Mouse (Mus musculus): ENCODE measurements around the gene Mgat2. TPM values are rescaled to one million over a fixed set of nuclear protein-coding genes. Genes with fewer than 3 reads are reported as not detected.

The Mgat2 gene
- total RNA-seq, 2 experiments from 2014 or later = 36.0 to 40.1 TPM

- no peak for DNase-seq
- intact Hi-C loops (cut with DNase I) = no loop called here
Measured at GRCm38 (mm10) chr12:69175975-69176374, 8.0 kb upstream of the Mgat2 start.

DNA sequence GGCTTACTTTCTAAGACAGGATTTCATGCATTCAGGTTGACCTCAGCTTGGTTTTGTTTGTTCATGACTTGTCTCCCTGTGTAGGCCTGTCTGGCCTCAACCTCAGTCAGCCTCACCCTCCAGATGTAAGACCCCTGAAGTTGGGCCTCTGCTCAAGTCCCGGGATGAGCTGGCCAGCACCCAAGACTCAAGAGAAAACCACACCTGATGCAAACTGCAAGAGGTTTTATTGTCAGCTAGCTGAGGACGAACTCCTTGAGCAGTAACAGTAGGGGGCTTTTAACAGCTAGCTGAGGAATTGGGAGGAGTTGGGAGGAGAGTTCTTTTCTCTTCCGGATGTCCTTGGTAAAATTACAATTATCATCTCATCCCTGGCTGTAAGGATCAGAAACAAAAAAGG, 6.4 kb upstream of the Mgat2 start:
- DNase-seq = no peak
- intact Hi-C loops (cut with DNase I) = no loop called here

DNA sequence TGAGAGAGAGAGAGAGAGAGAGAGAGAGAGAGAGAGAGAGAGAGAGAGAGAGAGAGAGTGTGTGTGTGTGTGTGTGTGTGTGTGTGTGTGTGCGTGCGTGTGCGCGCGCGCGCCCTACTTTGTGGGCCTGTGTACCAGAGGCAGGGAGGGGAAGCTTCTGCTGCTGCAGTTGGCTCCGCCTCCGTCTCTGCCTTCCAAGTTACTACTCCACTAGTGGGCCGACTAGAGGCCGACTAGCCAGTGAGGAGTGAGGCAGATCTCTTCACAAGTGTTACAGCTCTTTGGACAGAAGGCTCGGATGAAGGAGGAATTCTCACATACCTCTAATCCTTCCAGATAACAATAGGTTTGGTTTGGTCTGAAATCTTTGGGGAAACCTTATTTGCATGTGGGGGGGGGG, 4.6 kb upstream of the Mgat2 start:
- intact Hi-C loops (cut with DNase I) = no loop called here
- no peak for DNase-seq

DNA sequence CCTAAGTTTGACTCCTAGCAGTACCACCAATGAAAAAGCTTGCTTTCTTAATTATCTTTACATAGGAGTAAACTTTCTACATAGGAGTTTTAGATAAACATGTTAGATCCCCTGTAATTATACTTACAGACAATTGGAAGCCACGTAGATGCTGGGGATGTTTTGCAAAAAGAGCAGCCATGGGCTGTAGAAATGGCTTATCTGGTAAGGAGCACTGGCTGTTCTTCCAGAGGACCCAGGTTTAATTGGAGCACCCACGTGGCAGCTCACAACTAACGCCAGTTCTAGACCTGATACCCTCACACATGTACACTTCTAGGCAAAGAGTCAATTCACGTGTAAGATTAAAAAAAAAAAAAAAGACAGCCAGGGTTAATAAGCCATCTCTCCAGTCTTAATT, 2.2 kb upstream of the Mgat2 start:
- DNase-seq = no peak
- intact Hi-C loops (cut with DNase I) = no loop called here

DNA sequence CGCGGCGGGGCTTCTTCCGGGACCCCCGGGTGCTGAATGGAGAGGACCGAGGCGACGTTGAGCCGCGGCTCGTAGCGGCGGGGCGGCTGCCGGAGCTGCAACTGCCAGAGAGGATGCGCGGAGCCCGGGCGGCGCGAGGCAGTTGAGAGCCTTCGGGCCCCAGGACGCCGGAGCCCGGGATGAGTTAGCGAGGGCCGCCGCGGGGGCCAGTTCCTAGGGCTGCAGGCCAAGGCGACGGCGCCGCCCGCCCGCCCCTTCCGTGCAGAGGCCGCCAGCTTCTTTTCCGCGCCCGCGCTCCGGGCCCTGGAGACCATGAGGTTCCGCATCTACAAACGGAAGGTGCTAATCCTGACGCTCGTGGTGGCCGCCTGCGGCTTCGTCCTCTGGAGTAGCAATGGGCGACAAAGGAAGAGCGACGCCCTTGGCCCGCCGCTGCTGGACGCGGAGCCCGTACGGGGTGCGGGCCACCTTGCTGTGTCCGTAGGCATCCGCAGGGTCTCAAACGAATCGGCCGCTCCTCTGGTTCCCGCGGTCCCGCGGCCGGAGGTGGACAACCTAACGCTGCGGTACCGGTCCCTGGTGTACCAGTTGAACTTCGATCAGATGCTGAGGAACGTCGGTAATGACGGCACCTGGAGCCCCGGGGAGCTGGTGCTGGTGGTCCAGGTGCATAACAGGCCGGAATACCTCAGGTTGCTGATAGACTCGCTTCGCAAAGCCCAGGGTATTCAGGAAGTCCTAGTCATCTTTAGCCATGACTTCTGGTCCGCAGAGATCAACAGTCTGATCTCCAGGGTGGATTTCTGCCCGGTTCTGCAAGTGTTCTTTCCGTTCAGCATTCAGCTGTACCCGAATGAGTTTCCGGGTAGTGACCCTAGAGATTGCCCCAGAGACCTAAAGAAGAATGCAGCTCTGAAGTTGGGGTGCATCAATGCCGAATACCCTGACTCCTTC, 662 bp downstream of the Mgat2 start:
- intact Hi-C loops (cut with DNase I) = no loop called here
- no peak for DNase-seq

GRCm38 (mm10) chr12:69185371-69185770, 1.4 kb downstream of the Mgat2 start:
- intact Hi-C loops (cut with DNase I) = no loop called here
- DNase-seq = no peak

GRCm38 (mm10) chr12:69186811-69187471, 3.0 kb downstream of the Mgat2 start:
- DNase-seq = no peak
- intact Hi-C loops (cut with DNase I) = no loop called here

DNA sequence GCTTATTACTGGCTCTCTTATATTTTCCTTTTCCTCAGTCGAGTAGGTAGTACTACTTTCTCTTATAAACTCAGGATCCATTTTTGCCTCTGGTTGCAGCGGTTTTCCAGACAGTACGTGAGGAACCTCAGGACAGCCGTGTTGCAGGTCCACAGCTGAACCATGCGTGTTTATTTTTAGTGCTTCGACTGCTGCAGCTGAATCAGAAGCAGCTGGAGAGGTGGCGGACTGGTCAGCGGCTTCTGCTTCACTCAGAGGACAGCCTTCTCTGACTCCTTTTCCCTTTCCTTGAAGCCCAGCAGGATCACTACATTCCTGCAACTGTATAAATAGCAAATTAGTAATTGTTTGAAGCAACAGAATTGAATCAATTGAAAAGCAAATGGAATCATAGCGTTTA, 6.1 kb downstream of the Mgat2 start:
- DNase-seq = no peak
- intact Hi-C loops (cut with DNase I) = no loop called here

GRCm38 (mm10) chr12:69190522-69190921, 6.6 kb downstream of the Mgat2 start:
- intact Hi-C loops (cut with DNase I) = no loop called here
- no peak for DNase-seq

- DNase-seq = no peak
- intact Hi-C loops (cut with DNase I) = no loop called here
Measured at GRCm38 (mm10) chr12:69191396-69191795, 7.4 kb downstream of the Mgat2 start.

DNA sequence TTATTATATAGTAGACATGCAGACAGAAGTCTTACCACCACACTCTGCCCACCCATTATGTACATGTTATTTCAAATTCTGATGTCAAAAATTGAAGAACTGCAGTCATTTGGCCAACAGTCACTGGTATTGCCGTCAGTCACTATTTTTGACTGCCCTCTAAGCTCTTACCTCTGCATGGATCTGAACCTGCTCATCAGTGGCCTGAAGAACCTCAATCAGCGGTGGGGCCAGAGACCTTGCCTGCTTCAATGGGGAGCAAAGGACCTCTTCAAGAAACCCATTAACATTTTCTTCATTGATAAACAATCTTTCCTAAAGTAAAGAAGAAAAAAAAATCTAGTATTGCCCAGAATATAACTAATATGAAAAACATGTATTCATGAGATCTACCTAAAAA, 8.7 kb downstream of the Mgat2 start:
- intact Hi-C loops (cut with DNase I) = no loop called here
- no peak for DNase-seq

DNA sequence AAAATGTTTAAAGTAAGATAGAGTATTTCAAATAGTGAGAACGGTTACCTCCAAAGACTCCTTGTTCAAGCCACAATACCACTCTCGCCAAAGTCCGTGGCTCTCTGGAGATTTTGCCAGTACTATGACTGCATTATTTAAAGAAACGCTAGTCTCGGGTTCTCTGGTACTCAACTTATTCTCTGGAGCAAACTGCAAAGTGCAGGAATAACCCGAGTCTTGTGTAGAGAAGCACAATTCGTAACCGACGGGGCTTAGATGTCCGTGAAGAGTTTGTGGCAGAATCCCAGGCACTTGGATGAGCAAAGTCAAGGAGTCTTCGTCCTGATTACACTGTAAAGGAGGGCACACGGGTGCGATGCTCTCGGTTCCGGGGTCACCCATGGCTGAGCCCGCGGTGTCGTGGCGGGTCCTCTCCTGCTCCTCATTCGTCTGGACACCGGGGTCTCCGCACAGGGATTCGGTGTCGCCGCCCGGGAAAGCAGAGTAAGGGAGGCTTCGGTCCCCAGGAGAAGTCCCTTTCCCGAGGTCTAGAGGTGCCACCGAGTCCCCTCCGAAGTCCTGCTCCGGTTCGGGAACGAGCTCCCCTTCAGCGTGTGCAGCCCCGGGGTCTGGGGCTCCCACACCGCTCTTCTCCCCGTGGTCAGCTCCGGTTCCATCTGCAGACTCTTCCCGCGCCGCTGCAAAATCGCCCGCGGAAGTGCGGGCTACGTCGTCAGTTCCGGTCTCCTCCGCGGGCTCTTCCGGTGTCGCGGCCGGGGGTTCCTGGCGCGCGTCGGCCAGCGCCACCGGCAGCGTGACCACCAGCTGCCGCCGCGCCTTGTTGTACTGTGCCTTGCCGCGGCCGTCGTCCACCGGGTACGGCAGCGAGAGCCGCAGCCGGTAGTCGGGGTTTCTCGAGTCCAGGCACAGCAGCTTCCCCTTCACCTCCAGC, 12.8 kb downstream of the Mgat2 start, which contains the start of gene Gm49383:
Gm49383 (minus strand) TSS at position 661 of the 934 bp plus-strand sequence.
- intact Hi-C loops (cut with DNase I) = loop anchor here (5.0 kb wide), 1 partner anchor 101 kb away; the partner anchor contains the start of gene Klhdc2
- peak; percentile 72 for DNase-seq

DNA sequence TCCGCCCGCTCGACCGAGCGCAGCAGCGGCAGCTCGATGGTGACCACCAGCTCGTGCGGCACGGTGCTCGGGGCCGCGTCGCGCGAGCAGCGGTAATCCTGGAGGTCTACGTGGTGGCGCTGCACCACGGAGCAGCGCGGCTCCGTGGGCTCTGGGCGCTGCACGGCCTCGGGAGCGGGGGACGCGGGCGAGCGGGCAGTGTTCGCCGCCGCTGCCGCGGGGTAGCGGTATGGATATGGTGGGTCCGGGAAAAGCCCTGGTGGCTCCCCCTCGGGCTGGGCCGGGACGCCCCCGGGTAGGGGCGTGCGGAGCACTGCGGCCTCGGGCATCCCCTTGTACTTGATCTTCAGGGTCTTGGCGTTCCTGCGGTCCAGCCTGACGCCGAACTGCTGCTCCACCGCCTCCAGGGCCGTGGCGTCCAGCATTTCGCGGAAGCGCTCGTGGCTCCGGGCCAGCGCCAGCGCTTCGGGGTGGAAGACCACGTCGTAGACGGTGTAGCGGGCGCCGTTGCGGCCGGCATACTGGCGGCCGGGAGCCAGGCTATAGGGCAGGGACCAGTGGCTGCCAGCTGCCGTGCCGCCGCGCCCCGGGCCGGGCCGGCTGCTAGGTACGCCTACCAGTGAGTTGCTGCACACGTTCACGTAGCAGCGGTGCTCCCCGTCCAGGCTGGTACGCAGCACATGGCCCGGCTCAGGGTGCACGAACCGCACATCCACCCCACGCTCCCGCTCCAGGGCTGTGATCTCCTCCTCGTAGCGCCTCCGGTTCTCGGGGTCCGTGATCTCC, 13.6 kb downstream of the Mgat2 start:
- DNase-seq = peak; percentile 58
- intact Hi-C loops (cut with DNase I) = loop anchor here (5.0 kb wide), 1 partner anchor 100 kb away; the partner anchor contains the start of gene Klhdc2

DNA sequence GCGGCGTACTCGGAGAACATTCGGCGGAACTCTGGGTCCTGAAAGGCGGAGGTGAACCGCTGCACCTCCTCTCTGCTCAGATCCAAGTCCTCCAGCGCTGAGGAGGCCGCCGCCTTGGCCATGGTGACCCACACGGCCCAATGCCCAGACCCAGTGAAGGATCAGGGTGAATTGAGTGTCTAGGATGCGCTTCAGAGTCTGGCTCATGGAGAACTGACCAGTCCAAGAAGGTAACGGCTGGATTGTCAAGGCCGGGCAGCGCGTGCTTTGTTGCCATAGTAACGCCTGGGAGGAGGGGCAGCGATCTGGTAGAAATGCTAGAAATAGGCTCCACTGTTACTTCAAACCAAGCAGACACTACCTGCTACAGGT, 14.2 kb downstream of the Mgat2 start, which contains the start of gene Dnaaf2:
Dnaaf2 (minus strand) TSS at position 266 of the 372 bp plus-strand sequence.
- intact Hi-C loops (cut with DNase I) = loop anchor here (5.0 kb wide), 1 partner anchor 99 kb away; the partner anchor contains the start of gene Klhdc2

GRCm38 (mm10) chr12:69198985-69199384, 15.0 kb downstream of the Mgat2 start:
- no peak for DNase-seq
- intact Hi-C loops (cut with DNase I) = loop anchor here (5.0 kb wide), 1 partner anchor 98 kb away; the partner anchor contains the start of gene Klhdc2

More for the DNA sequence above, 14.2 kb downstream of the Mgat2 start, which contains the start of gene Dnaaf2:
- peak; percentile 77 for DNase-seq

DNA sequence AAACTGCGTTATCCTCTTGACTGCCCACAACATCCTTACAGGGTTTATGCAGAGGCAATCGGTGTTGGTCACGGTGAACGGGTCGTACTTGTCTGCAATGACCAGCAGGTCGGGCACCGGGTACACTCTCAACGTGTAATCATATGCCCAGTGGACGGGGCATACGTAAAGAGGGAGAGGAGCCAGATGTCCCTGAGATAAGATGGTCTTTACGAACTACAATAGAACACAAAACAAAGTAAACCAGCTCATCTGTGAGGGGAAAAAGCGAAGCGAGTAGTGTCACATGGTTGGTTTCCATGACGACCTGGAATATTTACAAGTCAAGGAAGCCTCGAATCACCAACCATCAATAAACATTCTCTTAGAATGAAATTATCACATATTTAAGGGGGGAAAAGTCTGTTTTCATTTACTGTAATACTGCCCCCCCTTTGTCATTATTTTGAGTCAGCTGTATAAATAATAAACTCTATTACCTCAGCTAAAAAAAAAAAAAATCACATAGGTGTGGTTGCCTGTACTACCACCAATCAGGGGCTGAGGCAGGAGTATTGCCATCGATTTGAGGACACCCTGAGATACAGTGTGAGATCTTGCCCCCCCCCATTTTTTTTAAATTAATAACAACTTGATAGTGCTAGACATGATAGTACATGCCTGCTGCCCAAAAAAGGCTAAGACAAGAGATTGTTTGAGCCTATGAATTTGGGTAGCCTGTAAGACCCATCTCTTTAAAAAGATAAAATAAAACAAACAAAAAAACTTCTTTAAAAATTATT, 20.3 kb downstream of the Mgat2 start, which contains the start of gene Gm49384:
Gm49384 (minus strand) TSS at position 216 of the 782 bp plus-strand sequence.
- DNase-seq = no peak
- intact Hi-C loops (cut with DNase I) = no loop called here

GRCm38 (mm10) chr12:69207396-69207795, 23.4 kb downstream of the Mgat2 start:
- intact Hi-C loops (cut with DNase I) = no loop called here
- no peak for DNase-seq

DNA sequence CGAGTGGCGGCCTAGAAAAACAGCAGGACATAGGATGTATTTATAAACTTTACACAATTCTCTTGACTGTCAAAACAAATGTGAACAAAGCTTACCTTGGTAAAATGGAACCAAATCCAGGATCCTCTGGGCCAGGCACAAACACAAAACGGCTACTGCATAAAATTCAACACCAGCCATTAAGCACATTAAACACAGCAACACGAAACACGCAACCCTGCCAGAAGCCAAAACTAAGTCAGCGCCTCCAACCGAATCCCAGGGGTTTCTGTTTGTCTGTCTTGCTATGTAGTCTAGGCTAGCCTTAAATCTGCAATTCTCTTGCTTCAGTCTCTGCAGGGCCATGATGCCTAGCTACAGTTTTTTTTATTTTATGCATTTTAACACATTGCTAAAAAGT, 24.0 kb downstream of the Mgat2 start:
- DNase-seq = no peak
- intact Hi-C loops (cut with DNase I) = no loop called here

DNA sequence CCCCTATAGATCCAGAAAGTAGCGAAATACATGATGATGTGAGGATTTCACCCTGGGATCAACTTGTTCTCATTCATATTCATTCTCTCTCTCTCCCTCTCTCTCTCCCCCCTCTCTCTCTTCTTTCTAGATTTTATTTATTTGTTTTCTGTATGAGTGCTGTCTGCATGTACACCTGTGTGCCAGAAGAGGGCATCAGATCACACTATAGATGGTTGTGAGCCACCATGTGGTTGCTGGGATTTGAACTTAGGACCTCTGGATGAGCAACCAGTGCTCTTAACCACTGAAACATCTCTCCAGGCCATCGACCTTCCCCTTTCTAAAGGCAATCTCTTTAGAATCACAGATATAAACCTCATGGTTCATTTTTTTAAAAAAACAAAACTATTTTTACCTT, 24.6 kb downstream of the Mgat2 start:
- DNase-seq = no peak
- intact Hi-C loops (cut with DNase I) = no loop called here

Data from left cerebral cortex, postnatal 4 days (tissue).